Mouse (Mus musculus) v-Abl transformed pro-B cells (cell line): ENCODE results near the gene Raver1.

Experiments used
- in situ Hi-C, 2 experiments: fragments of 400-800 bp; cut with MboI; formaldehyde crosslinking; loops; one replicate each; pipeline ENCODE4 v1.15.1; 2025; ENCODE audit not compliant: unreplicated experiment in 2 of 2

Gene Raver1

GRCm38 (mm10) chr9:21113751-21114150 lies 21.9 kb upstream of the Raver1 start:
- in situ Hi-C loops, result no loop called here

GRCm38 (mm10) chr9:21107607-21108237 lies 15.9 kb upstream of the Raver1 start:
- in situ Hi-C loops, result no loop called here

- in situ Hi-C loops, result no loop called here
Measured at GRCm38 (mm10) chr9:21105760-21106564, 14.2 kb upstream of the Raver1 start.

- in situ Hi-C loops, result no loop called here
Measured at GRCm38 (mm10) chr9:21104814-21105213, 13.0 kb upstream of the Raver1 start.

GRCm38 (mm10) chr9:21102076-21102475 lies 10.3 kb upstream of the Raver1 start:
- in situ Hi-C loops, result no loop called here

- in situ Hi-C loops, result no loop called here
Measured at GRCm38 (mm10) chr9:21100447-21101161, 8.8 kb upstream of the Raver1 start.

GRCm38 (mm10) chr9:21097793-21098192 lies 6.0 kb upstream of the Raver1 start:
- in situ Hi-C loops, result no loop called here

GRCm38 (mm10) chr9:21095958-21096357 lies 4.2 kb upstream of the Raver1 start:
- in situ Hi-C loops, result no loop called here

- in situ Hi-C loops, result loop anchor here in 1 of 2 experiments (5.0 kb wide), 1 partner anchor 34 kb away; no protein-coding TSS in a partner anchor
Measured at GRCm38 (mm10) chr9:21093423-21093822, 1.6 kb upstream of the Raver1 start.

- in situ Hi-C loops, result loop anchor here in 1 of 2 experiments (5.0 kb wide), 1 partner anchor 36 kb away; no protein-coding TSS in a partner anchor
Measured at GRCm38 (mm10) chr9:21090972-21091706, 669 bp downstream of the Raver1 start.

- in situ Hi-C loops, result loop anchor here in 1 of 2 experiments (5.0 kb wide), 1 partner anchor 37 kb away; no protein-coding TSS in a partner anchor
Measured at GRCm38 (mm10) chr9:21090537-21090936, 1.3 kb downstream of the Raver1 start.

- in situ Hi-C loops, result no loop called here
Measured at GRCm38 (mm10) chr9:21083324-21083723, 8.5 kb downstream of the Raver1 start.

GRCm38 (mm10) chr9:21081127-21081526 lies 10.7 kb downstream of the Raver1 start:
- in situ Hi-C loops, result no loop called here

- in situ Hi-C loops, result no loop called here
Measured at GRCm38 (mm10) chr9:21075625-21076024, 16.2 kb downstream of the Raver1 start.

GRCm38 (mm10) chr9:21074173-21074572 lies 17.6 kb downstream of the Raver1 start:
- in situ Hi-C loops, result loop anchor here in 1 of 2 experiments (5.0 kb wide), 1 partner anchor 37 kb away; no protein-coding TSS in a partner anchor

- in situ Hi-C loops, result loop anchor here in 1 of 2 experiments (5.0 kb wide), 1 partner anchor 36 kb away; no protein-coding TSS in a partner anchor
Measured at GRCm38 (mm10) chr9:21073044-21073840, 18.6 kb downstream of the Raver1 start, which contains the start of the genes Gm49373 and Fdx1l. Gene Gm49373, minus strand, starts transcription at chr9:21073096. Gene Fdx1l, minus strand, starts transcription at chr9:21073614.

GRCm38 (mm10) chr9:21072641-21073040 lies 19.2 kb downstream of the Raver1 start:
- in situ Hi-C loops, result loop anchor here in 1 of 2 experiments (5.0 kb wide), 1 partner anchor 35 kb away; no protein-coding TSS in a partner anchor

GRCm38 (mm10) chr9:21067006-21067684 lies 24.7 kb downstream of the Raver1 start, which contains the start of gene Zglp1:
Gene Zglp1, minus strand, starts transcription at chr9:21067093.
- in situ Hi-C loops, result no loop called here

- in situ Hi-C loops, result no loop called here
Measured at GRCm38 (mm10) chr9:21062928-21063327, 28.9 kb downstream of the Raver1 start.
